ENCODE assay signal across 16 mouse cellular contexts in genomic region chr6:33772551-33773315, GRCm38 (mm10).
DNase-seq lines count a peak whose midpoint lies in the region; TF ChIP-seq lines count a peak whose summit lies in the region.
"Had no signal": no experiment of that assay in that cellular context is flagged by ENCODE, and none has a peak within 500 bp of the region (broad histone marks: within the 10 kb centered on the region; RNA-seq: fewer than 3 reads in every experiment).

No protein-coding gene starts in this region.

- no peak overlapping the region for H3K4me3 ChIP-seq in kidney, adult 2 months (ENCODE audit: insufficient read depth, low read depth, low read length)
- H3K4me3 ChIP-seq: erythroblast, embryonic 14.5 days; hindbrain, embryonic 15.5 days; limb, embryonic 13.5 days; stomach, embryonic 15.5 days had no signal

- no peaks in the 10 kb centered on the region for H3K36me3 ChIP-seq in kidney, adult 2 months (ENCODE audit: control insufficient read depth, insufficient read depth, low read length)
- H3K36me3 ChIP-seq: hindbrain, embryonic 15.5 days; limb, embryonic 13.5 days; stomach, embryonic 15.5 days had no signal

- WGBS in kidney, adult 2 months = 49% methylated on average over 9 of the region's 9 CpGs

- H3K27ac ChIP-seq in kidney, adult 2 months (ENCODE audit: insufficient read depth, low read depth, low read length) = no peak overlapping the region
- H3K27ac ChIP-seq: hindbrain, embryonic 15.5 days; limb, embryonic 13.5 days; liver, embryonic 14.5 days; stomach, embryonic 15.5 days had no signal

- TF ChIP-seq POLR2A in kidney, adult 2 months (IDR thresholded peaks at IDR 0.05; ENCODE audit: low read depth, low read length) = no peak

- peak; percentile 17 for DNase-seq in kidney, postnatal 10 days
- DNase-seq in kidney, adult 2 months = no peak
- DNase-seq in thymus, postnatal 0 days (ENCODE audit: low spot score) = peak; percentile 19
- no peak for DNase-seq in thymus, adult 18-20 months
- peak; percentile 8 for DNase-seq in naive thymus-derived CD4-positive, alpha-beta T cell, adult 2 months (ENCODE audit: low read depth)
- no peak for DNase-seq in cerebellum, postnatal 36 days
- no peak for DNase-seq in T-cell, adult 2 months (ENCODE audit: low spot score)
- DNase-seq: adrenal gland, postnatal 14 days; cerebellum, adult 18-20 months; kidney, adult 18-20 months; kidney, postnatal 36 days had no signal

- H3K4me1 ChIP-seq in kidney, adult 2 months (ENCODE audit: control insufficient read depth, insufficient read depth, low read length) = no peaks in the 10 kb centered on the region
- H3K4me1 ChIP-seq: hindbrain, embryonic 15.5 days; stomach, embryonic 15.5 days had no signal

- H3K27me3 ChIP-seq in kidney, adult 2 months (replicated peaks; ENCODE audit: control insufficient read depth, insufficient read depth, low read length) = no peaks in the 10 kb centered on the region
- H3K27me3 ChIP-seq: hindbrain, embryonic 15.5 days; limb, embryonic 13.5 days; stomach, embryonic 15.5 days had no signal

- TF ChIP-seq CTCF in kidney, adult 2 months (conservative IDR thresholded peaks at IDR 0.05; ENCODE audit: insufficient read depth, insufficient read length, low read depth, low read length) = no peak

Comparison
In these comparisons a context has a peak if more than half of its experiments do, and no peak if none do; other contexts are left out.
1. DNase-seq: peak in kidney, postnatal 10 days (single experiment), thymus, postnatal 0 days (single experiment) and naive thymus-derived CD4-positive, alpha-beta T cell, adult 2 months (single experiment); none in kidney, adult 2 months (single experiment), thymus, adult 18-20 months (0 of 2), cerebellum, postnatal 36 days (0 of 2) and T-cell, adult 2 months (single experiment).